Mouse (Mus musculus): ENCODE results near the gene Plekhg1.

Plekhg1 gene

GRCm38 (mm10) chr10:3740148-3740503 lies at the start of gene Plekhg1:
Gene Plekhg1 (plus strand): TSS chr10:3740364.
- DNase-seq (ENCODE audit: low spot score in 2 of 2), result peak; percentile 87

DNA sequence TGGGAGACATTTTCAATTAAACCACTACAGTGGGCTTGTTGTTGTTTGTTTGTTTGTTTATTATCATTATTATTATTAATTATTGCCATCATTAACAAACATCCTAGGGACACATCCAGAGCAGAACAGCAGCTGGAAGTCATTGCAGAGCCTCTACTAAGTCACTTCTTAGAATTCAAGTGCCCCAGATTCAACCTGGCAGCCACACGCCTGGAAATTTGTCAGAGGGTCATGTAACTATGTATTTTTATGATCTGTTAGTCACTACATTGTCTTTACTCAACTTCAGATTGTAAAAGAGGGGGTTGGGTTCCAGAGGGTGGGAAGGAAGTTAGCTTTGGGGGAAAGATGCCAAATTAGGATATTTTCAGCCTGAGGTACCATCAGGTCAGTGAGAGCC lies 47.4 kb upstream of the Plekhg1 start:
- DNase-seq (ENCODE audit: low spot score in 2 of 2), result no peak

GRCm38 (mm10) chr10:3693699-3694280 lies 46.4 kb upstream of the Plekhg1 start:
- no peak for DNase-seq (ENCODE audit: low spot score in 2 of 2)

GRCm38 (mm10) chr10:3695332-3695905 lies 44.7 kb upstream of the Plekhg1 start:
- peak; percentile 28 to 47 for DNase-seq (ENCODE audit: low spot score in 2 of 2)

- DNase-seq (ENCODE audit: low spot score in 2 of 2), result peak; percentile 84 to 89
Measured at GRCm38 (mm10) chr10:3696727-3697348, 43.3 kb upstream of the Plekhg1 start.

- DNase-seq (ENCODE audit: low spot score in 2 of 2), result peak; percentile 34 to 55
Measured at GRCm38 (mm10) chr10:3697500-3697899, 42.7 kb upstream of the Plekhg1 start.

GRCm38 (mm10) chr10:3700225-3701073 lies 39.7 kb upstream of the Plekhg1 start:
- no peak for DNase-seq (ENCODE audit: low spot score in 2 of 2)

DNA sequence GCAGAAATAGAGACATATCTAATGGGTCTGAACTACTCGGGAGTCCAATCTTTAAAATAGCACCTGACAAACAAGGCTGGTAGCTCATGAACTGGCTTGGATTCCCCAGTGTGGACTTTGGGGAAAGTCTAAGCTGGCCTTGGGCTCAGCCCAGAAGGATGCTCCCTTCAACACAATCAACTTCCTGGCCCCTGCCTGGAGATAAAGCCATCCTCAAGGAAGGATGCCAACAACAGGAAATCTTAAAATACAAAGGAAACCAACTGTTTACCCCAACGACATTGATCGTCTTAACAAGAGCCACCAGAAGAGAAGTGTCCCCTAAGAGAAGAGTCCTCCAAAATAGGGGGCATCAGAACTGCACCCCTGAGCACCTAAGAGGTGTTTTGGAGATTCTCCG lies 38.3 kb upstream of the Plekhg1 start:
- DNase-seq (ENCODE audit: low spot score in 2 of 2), result no peak

- DNase-seq (ENCODE audit: low spot score in 2 of 2), result no peak
Measured at GRCm38 (mm10) chr10:3702585-3702984, 37.6 kb upstream of the Plekhg1 start.

DNA sequence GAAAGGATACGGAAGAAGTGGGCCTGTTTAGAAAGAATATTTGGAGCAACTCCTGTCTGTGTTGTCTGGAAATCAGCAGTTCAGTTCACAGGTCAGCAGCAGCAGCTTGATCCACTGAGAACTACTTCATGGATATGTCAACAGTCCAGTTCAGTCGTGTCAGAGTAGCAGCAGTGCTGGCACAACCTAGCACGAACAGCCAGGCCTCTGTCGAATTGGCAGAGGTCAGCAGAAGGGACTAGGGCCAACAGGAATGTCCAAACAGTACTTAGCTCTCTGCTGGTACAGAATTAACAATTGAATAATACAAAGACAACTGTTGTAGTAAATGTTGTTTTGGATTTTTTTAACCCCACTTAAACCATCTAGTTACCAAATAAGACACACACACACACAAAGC lies 33.9 kb upstream of the Plekhg1 start:
- peak; percentile 23 to 28 for DNase-seq (ENCODE audit: low spot score in 2 of 2)

- no peak for DNase-seq (ENCODE audit: low spot score in 2 of 2)
Measured at GRCm38 (mm10) chr10:3710081-3710480, 30.1 kb upstream of the Plekhg1 start.

DNA sequence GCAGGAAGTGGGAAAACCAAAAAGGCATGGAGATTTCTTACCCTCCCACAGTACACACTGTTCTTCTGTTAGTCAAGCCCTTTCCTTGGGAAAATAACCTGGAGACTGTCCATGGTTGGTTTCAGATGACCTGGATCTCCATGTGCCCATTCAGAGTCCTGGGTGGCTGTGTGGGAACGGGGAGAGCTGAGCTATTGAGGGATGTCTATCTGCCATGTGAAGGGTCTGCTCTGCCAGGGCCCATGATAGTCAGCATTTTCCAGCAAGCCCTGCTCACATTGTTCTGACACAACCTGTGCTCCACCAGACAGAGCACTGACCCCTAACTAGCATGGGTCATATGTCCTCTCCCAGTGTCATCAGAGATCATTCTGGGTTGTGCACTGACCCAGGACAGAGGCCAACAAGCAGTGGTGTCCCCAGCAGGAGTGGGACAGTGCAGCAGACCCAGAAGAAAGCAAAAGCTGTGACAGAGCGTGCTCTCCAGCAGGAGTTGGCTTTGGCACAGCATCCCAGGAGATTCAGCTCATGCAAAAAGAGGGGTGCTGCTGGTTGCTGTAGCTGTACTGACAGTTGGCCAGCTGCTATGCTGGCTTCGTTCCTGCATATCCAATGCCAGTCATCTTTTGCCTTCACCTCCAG lies 24.7 kb upstream of the Plekhg1 start:
- peak; percentile 27 to 39 for DNase-seq (ENCODE audit: low spot score in 2 of 2)

DNA sequence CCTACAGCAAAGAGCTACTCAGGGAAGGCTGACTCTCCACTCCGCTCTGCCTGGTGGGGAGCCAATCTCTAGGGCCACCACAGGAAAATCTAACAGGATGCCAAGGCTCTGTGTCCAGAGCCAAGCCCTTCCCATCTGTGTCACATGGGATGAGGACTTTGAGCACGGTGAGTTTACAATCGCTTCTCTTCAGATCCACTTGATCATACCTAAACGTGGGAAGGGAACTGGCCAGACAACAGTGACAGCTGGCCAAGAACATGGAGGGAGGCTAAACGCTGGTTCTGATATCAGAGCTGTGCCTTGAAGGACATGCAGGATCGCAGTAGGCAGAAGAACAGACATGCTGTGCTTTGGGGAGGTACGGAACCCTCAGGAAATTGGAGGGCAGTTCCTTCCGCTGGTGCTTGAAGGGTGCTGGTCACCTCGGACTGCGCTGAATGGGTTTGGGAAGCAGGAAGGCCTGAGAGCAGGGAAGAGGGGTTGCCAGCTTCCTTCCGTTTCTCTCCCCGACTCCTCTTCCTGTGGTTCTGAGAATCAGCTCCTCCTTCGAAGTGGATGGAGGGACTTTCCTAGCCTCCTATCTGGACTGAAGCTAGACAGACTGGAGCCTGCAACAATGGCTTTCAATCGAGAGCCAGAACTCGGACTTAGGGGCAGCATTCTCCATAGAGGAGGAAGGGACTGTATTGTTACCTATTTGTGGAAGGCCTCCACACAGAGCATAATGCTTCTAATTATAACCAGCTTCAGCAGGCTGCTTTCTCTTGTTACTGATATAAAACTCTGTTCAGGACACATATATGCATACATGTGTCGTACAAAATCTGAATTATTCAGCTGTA lies 21.9 kb upstream of the Plekhg1 start:
- DNase-seq (ENCODE audit: low spot score in 2 of 2), result peak; percentile 82 to 84

GRCm38 (mm10) chr10:3720296-3720695 lies 19.9 kb upstream of the Plekhg1 start:
- no peak for DNase-seq (ENCODE audit: low spot score in 2 of 2)

DNA sequence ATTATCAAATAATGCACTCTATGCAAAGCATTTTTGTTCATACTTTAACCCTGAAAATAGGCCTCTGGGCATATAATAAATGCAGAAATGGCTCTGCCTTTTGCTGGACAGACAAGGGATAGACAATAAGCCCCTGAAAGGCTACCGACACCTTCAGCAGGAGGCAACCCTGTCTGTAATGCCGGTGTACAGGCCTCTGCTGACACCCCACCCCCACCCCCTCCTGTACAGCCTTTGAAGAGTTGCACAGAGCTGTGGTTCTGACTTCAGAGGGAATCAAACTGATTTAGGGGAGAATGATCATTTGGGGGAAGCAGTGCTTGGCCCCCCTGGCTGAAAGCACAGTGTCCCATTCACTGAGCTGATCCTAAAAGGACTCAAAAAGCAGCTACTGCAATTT lies 17.8 kb upstream of the Plekhg1 start:
- no peak for DNase-seq (ENCODE audit: low spot score in 2 of 2)

DNA sequence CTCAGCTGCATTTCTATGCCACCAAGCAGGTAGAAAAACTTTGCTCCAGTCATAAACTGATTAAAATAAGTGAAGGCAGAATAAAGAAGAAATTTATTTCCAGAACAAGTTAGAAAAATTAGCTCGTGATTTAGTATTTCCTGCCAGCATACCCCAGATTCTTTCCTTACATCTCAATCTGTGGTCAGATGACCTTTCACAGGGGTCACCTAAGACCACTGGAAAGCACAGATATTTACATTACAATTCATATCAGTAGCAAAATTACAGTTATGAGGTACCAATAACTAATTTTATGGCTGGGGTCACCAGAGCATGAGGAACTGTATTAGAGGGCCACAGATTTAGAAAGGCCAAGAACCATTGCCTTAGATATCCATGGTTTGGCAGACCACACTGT lies 15.5 kb upstream of the Plekhg1 start:
- DNase-seq (ENCODE audit: low spot score in 2 of 2), result no peak

DNA sequence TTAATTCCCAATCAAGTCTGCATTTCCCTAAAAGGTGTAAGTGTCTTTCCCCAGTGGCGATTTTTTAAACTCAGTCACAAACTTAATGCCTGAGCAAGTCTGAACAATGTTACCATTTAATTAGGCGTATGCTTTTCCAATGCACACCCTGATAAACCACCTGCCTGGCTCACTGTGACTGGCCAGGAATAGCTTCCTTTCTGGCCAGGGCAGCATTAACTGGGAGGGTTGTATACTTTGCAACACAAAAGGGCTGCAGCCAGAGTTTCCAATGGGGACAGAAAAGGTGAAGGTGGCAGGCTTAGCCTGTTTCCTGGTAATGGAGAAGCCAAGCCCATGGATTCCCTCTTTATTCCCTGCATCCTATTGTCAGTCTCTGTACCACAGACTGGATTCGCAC lies 10.5 kb upstream of the Plekhg1 start:
- no peak for DNase-seq (ENCODE audit: low spot score in 2 of 2)

GRCm38 (mm10) chr10:3730314-3730713 lies 9.8 kb upstream of the Plekhg1 start:
- DNase-seq (ENCODE audit: low spot score in 2 of 2), result no peak

GRCm38 (mm10) chr10:3737034-3737433 lies 3.1 kb upstream of the Plekhg1 start:
- DNase-seq (ENCODE audit: low spot score in 2 of 2), result no peak

GRCm38 (mm10) chr10:3740504-3741388 lies 582 bp downstream of the Plekhg1 start:
- DNase-seq (ENCODE audit: low spot score in 2 of 2), result peak; percentile 44 to 55
